Mouse (Mus musculus) C2C12 (cell line): ENCODE results near the gene Csad. TPM values are rescaled to one million over a fixed set of nuclear protein-coding genes. Genes with fewer than 3 reads are reported as not detected.

Experiments used
- H3K27me3 ChIP-seq: one replicate; pipeline ENCODE4 v1.6.1; 2011; ENCODE audit not compliant: control insufficient read depth, insufficient read depth, insufficient read length
- H3K36me3 ChIP-seq: one replicate; pipeline ENCODE4 v1.6.1; 2011; ENCODE audit not compliant: control insufficient read depth, insufficient read depth
- H3K4me3 ChIP-seq: one replicate; pipeline ENCODE4 v1.5.1; 2011; ENCODE audit warnings: mild to moderate bottlenecking, control low read depth; ENCODE audit not compliant: poor library complexity, insufficient read depth, severe bottlenecking
- H3K79me2 ChIP-seq: one replicate; pipeline ENCODE4 v1.6.1; 2011; ENCODE audit not compliant: control insufficient read depth, insufficient read depth
- H3K79me3 ChIP-seq: one replicate; pipeline ENCODE4 v1.6.1; 2011; ENCODE audit warnings: low read depth, control low read depth
- H3ac ChIP-seq: one replicate; pipeline ENCODE3; 2011; ENCODE audit warnings: low read depth; ENCODE audit not compliant: control insufficient read depth, insufficient read length
- CEBPB ChIP-seq: IDR thresholded peaks from one replicate; pipeline ENCODE4 v1.6.1; 2011; ENCODE audit warnings: low read depth, mild to moderate bottlenecking, control low read depth, moderate library complexity
- CTCF ChIP-seq: IDR thresholded peaks from one replicate; pipeline ENCODE4 v1.5.1; 2011; ENCODE audit not compliant: control insufficient read depth, insufficient read depth, insufficient read length
- FOSL1 ChIP-seq: IDR thresholded peaks from one replicate; pipeline ENCODE4 v1.8.0; 2011; ENCODE audit warnings: mild to moderate bottlenecking, low read length; ENCODE audit not compliant: poor library complexity, insufficient read depth, severe bottlenecking
- MAX ChIP-seq: IDR thresholded peaks from one replicate; pipeline ENCODE4 v1.6.1; 2011; ENCODE audit warnings: mild to moderate bottlenecking, control low read depth
- MYOD1 ChIP-seq: IDR thresholded peaks from one replicate; pipeline ENCODE4 v1.6.1; 2011; ENCODE audit warnings: low read depth; ENCODE audit not compliant: control insufficient read depth, insufficient read length
- MYOG ChIP-seq: IDR thresholded peaks from one replicate; pipeline ENCODE4 v1.6.1; 2011; ENCODE audit not compliant: control insufficient read depth, insufficient read length; ENCODE audit errors: extremely low read depth
- USF1 ChIP-seq: IDR thresholded peaks from one replicate; pipeline ENCODE4 v1.6.1; 2011; ENCODE audit warnings: low read depth, mild to moderate bottlenecking, control low read depth, moderate library complexity
- polyA plus RNA-seq: library from polyadenylated mRNA; unstranded; fragments of >200 nt; fragmentation: generic; extraction: Trizol; gene quantifications from one replicate; pipeline ENCODE4 v1.2.1, GENCODE M21; 2012; ENCODE audit warnings: missing spikeins

Csad gene
- polyA plus RNA-seq, 1 experiment = 26.4 TPM

GRCm38 (mm10) chr15:102134709-102135108, 69.8 kb downstream of the Csad start:
- no peaks in the 10 kb centered on the region for H3K27me3 ChIP-seq
- H3K36me3 ChIP-seq = peaks cover 36% of the 10 kb centered on the region
- no peak overlapping the region for H3K4me3 ChIP-seq
- no peak overlapping the region for H3ac ChIP-seq
- peaks cover 18% of the 10 kb centered on the region for H3K79me3 ChIP-seq
- H3K79me2 ChIP-seq = peaks cover 41% of the 10 kb centered on the region
- no peak for TF ChIP-seq USF1
- no peak for TF ChIP-seq MYOG
- no peak for TF ChIP-seq MYOD1
- no peak for TF ChIP-seq FOSL1
- no peak for TF ChIP-seq MAX
- TF ChIP-seq CEBPB = no peak
- no peak for TF ChIP-seq CTCF

- no peak overlapping the region for H3K4me3 ChIP-seq
- TF ChIP-seq MYOG = no peak
- no peak for TF ChIP-seq MYOD1
- TF ChIP-seq CTCF = no peak
- TF ChIP-seq CEBPB = no peak
- no peak for TF ChIP-seq MAX
- no peak for TF ChIP-seq USF1
- no peak for TF ChIP-seq FOSL1
- H3K79me2 ChIP-seq = peaks cover 41% of the 10 kb centered on the region
- H3K36me3 ChIP-seq = peaks cover 50% of the 10 kb centered on the region
- no peak overlapping the region for H3ac ChIP-seq
- no peaks in the 10 kb centered on the region for H3K27me3 ChIP-seq
- H3K79me3 ChIP-seq = peaks cover 18% of the 10 kb centered on the region
Observed at GRCm38 (mm10) chr15:102133314-102133713, 71.2 kb downstream of the Csad start.

Other genes starting within 250 kb of the Csad start
- gene Krt8, start 200.2 kb downstream of the Csad start, polyA plus RNA-seq = 0.20 TPM
- gene Krt18, start 176.5 kb downstream of the Csad start, polyA plus RNA-seq = 0.04 TPM
- gene Eif4b, start 131.0 kb downstream of the Csad start, polyA plus RNA-seq = 268 TPM
- 67.8 TPM for gene Tns2, start 104.3 kb downstream of the Csad start, polyA plus RNA-seq
- gene Spryd3, start 68.5 kb downstream of the Csad start, polyA plus RNA-seq = 47.1 TPM
- gene Igfbp6, start 60.4 kb downstream of the Csad start, polyA plus RNA-seq = 297 TPM
- 0.06 TPM for gene Soat2, start 54.2 kb downstream of the Csad start, polyA plus RNA-seq
- gene Zfp740, start 1.5 kb downstream of the Csad start, polyA plus RNA-seq = 45.8 TPM
- 58.8 TPM for gene Itgb7, start 27.2 kb upstream of the Csad start, polyA plus RNA-seq
- 92.5 TPM for gene Rarg, start 52.8 kb upstream of the Csad start, polyA plus RNA-seq
- gene Gm9918, start 65.8 kb upstream of the Csad start, polyA plus RNA-seq = not detected
- gene Mfsd5, start 74.7 kb upstream of the Csad start, polyA plus RNA-seq = 126 TPM
- gene Espl1, start 91.5 kb upstream of the Csad start, polyA plus RNA-seq = 47.0 TPM
- gene Pfdn5, start 121.4 kb upstream of the Csad start, polyA plus RNA-seq = 378 TPM
- gene Myg1, start 127.0 kb upstream of the Csad start, polyA plus RNA-seq = 152 TPM
- 217 TPM for gene Aaas, start 146.0 kb upstream of the Csad start, polyA plus RNA-seq
- 10.8 TPM for gene Sp7, start 162.5 kb upstream of the Csad start, polyA plus RNA-seq
- gene Sp1, start 201.4 kb upstream of the Csad start, polyA plus RNA-seq = 13.4 TPM
- gene Amhr2, start 240.6 kb upstream of the Csad start, polyA plus RNA-seq = 0.07 TPM